Mouse (Mus musculus): ENCODE data around the gene Gm10644.

DNA sequence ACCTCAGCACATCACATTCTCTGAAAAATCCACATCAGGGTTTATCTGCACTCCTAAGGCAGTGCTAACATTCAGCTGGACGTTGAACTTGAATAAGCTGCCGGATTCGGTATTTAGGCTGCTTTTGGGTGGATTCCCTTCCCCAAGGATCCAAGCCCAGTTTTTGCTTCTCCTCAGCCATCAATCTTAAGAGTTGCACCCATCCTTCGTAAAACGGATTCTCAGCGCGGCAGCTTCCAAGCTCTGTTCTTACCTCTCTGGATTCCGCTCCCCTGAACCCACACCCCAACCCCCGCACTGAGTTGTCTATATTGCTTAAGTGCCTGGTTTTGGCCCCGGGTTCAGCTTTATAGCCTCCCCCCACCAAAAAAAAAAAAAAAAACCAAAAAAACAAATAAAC lies 56.5 kb downstream of the Gm10644 start:
- TF ChIP-seq GATA1 (IDR thresholded peaks at IDR 0.05; ENCODE audit: low read length) (no peak), TAL1 (IDR thresholded peaks at IDR 0.05; ENCODE audit: low read length) (no peak)
